Mouse (Mus musculus) G1E (cell line): ENCODE results near the gene Gnas.

ENCODE experiments used
- CTCF ChIP-seq: IDR thresholded peaks from 2 replicates; pipeline ENCODE4 v1.5.1; 2012; ENCODE audit warnings: low read depth, low read length, inconsistent platforms, mixed read lengths
- GATA1 ChIP-seq: IDR thresholded peaks from 2 replicates; pipeline ENCODE4 v1.6.1; 2012; ENCODE audit warnings: borderline replicate concordance, low read length, inconsistent platforms, mixed read lengths
- POLR2AphosphoS5 ChIP-seq: IDR thresholded peaks from 2 replicates; pipeline ENCODE4 v1.6.1; 2012; ENCODE audit warnings: low read depth, low read length, inconsistent platforms; ENCODE audit not compliant: insufficient replicate concordance
- TAL1 ChIP-seq: conservative IDR thresholded peaks from 2 replicates; pipeline ENCODE4 v1.6.1; 2012; ENCODE audit warnings: low read depth, low read length, inconsistent platforms, mixed read lengths

DNA sequence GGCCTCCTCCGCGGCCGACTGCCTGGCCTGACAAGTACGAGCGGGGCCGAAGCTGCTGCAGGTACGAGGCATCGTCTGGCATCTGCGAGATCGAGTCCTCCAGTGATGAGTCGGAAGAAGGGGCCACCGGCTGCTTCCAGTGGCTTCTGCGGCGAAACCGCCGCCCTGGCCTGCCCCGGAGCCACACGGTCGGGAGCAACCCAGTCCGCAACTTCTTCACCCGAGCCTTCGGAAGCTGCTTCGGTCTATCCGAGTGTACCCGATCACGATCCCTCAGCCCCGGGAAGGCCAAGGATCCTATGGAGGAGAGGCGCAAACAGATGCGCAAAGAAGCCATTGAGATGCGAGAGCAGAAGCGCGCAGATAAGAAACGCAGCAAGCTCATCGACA, 15.6 kb downstream of the Gnas start:
- TF ChIP-seq CTCF (no peak), GATA1 (no peak), TAL1 (no peak), POLR2AphosphoS5 (no peak)
